Mouse (Mus musculus): ENCODE data around the gene Tex33. TPM values are rescaled to one million over a fixed set of nuclear protein-coding genes. Genes with fewer than 3 reads are reported as not detected.
A peak's percentile ranks its signal among the peaks of the same experiment; 100 is the strongest.
"Not testable (repeated sequence)": the region's sequence is repeated elsewhere in the genome, so short reads cannot be mapped to it uniquely, and the experiment has no call there.

Tex33 gene
- total RNA-seq, 2 experiments from 2014 or later = not detected

- DNase-seq = no peak
Observed at GRCm38 (mm10) chr15:78374204-78374603, 21.5 kb downstream of the Tex33 start.

DNA sequence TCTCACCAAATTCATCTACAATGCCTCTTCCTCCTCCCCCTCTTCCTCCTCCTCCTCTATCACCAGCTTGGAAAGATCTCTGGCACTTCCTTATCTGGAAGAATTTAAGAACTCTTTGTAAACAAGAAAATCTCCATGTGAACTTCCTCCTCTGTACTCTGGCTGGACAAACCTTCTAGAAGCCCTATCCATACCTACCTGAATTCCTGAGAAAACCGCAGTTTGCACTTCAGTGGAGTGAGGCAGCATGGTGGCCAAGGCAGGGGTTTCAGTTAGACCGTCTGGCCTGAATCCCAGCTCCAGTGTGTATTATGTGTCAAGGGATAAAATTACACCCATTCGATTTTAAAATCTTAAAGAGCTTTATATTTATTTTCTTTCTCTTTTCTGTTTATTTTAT lies 22.9 kb downstream of the Tex33 start:
- no peak for DNase-seq

DNA sequence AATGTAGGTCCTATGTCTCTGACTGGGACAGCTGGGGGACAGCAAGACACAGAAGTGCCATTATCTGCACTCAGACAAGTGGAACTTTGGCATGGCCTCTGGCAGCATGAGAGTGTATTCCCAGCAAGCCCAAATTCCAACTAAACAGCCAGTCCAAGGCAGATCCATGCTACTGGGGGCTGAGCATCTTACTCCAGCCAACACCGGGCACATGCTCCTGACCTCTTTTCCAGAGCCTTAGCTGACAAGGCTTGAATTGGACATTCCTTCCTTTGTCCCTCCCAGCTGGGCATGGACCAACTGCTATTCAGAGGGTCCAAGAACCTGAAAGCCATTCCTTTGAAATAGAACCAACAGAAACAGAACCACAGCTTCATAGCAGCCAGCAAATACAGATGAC lies 26.1 kb downstream of the Tex33 start:
- no peak for DNase-seq

DNA sequence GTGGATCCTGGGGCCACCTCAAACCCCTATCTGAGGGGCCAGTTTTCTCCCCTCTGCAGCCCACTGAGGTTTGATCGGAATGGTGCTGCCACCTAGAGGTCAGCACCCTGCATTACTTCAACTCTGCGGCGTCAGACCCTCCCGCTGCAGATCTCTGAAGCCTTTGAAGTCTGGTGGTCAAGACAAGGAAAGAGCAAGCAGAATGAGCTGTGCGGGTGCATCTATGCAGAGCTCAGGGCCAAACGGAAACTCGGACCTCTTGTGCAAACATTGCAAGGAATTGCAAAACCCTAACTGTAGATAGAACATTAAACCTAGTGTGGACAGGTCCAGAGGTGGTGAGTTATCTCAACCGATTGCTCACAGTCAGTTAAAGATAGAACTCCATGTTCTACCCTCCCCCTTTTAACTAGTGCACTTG lies 26.8 kb downstream of the Tex33 start:
- peak; percentile 54 for DNase-seq

GRCm38 (mm10) chr15:78367811-78368210 lies 27.9 kb downstream of the Tex33 start:
- DNase-seq = no peak

DNA sequence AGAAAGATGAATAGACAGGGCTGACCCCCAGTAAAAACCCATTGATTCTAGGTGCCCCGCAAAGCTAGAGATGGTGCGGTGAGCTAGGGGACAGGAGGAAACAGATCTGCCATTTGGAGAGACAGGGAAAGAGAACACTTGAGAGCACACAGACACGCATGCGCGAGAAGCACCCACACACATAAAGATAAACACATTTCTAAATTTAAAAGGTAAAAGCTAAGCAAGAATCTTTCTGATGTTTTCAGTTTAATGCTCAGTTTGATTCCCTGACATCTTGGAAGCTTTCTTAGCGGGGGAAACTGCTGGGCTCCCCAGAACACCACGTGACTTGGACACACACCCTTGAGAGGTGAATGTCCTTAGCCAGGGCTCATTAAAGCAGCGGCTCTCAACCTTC lies 28.8 kb downstream of the Tex33 start:
- no peak for DNase-seq

GRCm38 (mm10) chr15:78365916-78366315 lies 29.8 kb downstream of the Tex33 start:
- no peak for DNase-seq

DNA sequence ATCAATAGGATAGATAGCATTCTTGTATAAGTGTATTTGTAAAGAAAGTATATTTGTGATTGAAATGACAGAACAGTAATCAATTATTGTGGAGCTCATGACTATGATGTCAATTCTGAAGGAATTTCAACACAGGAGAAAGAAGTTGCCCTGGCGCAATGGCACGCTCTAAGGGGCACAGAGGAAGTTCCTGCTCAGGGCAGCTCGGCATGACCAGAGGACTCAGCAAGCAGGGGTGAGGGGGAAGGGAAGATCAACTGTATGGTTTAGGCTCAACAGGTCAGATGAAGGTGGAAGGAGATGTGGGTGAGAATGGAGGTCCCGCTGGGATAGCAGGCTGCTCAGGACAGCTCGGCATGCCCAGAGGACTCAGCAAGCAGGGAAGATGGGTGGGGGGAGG lies 40.2 kb downstream of the Tex33 start:
- DNase-seq = no peak

GRCm38 (mm10) chr15:78354958-78355357 lies 40.8 kb downstream of the Tex33 start:
- peak; percentile 48 for DNase-seq

DNA sequence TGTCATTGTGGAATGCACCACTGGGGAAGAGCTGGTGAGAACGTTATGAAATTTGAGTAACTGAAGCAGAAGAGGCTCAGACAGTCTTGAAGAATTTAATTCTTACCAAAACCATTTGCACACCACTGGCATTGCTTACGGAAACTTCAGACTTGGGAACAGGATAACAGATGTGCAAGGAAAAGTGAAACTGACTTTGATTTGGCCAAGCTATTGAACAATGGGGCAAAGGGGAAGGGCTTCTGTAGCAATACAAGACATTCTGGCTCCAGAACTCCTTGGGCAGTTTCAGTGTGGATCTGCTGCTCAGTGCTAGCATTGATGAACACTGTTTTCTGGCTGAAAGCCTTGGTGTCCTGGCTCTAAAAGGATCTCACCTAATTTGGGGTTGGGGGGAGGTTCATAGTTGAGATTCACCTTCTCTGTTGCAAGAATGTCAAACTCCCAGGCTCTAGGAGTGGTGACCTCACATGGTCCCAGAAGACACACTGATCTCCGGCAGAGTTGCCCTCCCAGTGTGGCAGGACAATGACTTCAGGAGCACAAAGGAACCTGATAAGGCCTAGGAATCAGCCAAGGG lies 44.0 kb downstream of the Tex33 start:
- DNase-seq = no peak

DNA sequence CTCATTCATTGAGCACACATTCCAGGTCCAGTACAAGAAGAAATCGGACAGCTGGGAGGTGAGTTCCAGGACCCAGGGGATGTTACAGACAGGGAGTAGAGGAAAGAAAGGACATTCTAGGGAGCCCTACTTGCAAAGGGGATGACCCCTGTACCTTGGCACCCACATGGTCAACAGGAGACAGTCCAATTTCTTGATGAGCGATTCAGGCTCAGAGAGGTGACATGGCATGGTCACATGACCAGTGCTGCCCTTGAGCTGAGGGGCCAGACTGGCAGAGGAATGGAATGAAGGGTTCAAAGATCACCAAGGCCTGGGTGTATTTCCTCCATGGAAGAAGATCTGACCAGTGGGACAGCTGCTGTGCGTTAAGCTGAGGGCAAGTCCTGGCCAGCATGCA lies 51.1 kb downstream of the Tex33 start:
- DNase-seq = no peak

GRCm38 (mm10) chr15:78343683-78344082 lies 52.0 kb downstream of the Tex33 start:
- no peak for DNase-seq

DNA sequence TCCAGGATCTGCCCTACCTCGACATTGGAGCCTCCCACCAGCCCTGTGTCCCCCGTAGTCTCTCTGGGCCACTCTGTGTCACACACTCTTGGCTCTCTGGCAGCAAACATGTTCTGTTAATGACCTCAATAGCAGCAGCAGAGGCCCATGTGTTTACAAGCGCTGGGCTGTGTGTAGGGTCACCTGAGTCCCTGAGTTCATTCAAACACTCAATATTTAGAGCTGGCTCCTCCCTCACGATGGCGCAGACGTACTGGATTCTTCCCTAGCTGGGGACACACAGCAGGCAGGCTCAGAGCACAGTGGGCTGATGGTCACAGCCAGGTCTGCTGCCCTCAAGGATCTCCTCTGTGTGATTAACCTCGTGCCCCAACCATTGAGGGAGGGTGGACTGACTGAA lies 54.8 kb downstream of the Tex33 start:
- DNase-seq = not testable (repeated sequence)

GRCm38 (mm10) chr15:78339627-78340423 lies 55.9 kb downstream of the Tex33 start:
- peak; percentile 64 for DNase-seq

DNA sequence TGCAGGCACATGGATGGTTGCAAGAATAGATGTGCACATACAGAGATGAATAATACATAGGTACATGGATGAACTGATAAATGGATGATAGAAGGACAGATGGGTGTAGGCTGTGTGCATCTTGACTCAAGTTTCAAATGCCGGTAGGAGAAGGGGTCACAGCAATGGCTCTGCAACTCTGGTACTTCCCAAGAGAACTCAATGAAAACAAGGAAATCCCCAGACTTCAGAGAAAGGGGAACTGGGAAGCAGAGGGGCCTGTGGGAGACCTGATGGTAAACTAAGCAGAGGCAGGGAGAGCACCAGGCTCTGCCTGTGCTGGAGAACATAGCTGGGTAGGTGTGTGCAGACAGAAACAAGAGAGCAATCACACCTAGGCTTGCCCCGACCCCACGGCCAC lies 61.3 kb downstream of the Tex33 start:
- DNase-seq = no peak

GRCm38 (mm10) chr15:78332981-78333380 lies 62.7 kb downstream of the Tex33 start:
- no peak for DNase-seq

DNA sequence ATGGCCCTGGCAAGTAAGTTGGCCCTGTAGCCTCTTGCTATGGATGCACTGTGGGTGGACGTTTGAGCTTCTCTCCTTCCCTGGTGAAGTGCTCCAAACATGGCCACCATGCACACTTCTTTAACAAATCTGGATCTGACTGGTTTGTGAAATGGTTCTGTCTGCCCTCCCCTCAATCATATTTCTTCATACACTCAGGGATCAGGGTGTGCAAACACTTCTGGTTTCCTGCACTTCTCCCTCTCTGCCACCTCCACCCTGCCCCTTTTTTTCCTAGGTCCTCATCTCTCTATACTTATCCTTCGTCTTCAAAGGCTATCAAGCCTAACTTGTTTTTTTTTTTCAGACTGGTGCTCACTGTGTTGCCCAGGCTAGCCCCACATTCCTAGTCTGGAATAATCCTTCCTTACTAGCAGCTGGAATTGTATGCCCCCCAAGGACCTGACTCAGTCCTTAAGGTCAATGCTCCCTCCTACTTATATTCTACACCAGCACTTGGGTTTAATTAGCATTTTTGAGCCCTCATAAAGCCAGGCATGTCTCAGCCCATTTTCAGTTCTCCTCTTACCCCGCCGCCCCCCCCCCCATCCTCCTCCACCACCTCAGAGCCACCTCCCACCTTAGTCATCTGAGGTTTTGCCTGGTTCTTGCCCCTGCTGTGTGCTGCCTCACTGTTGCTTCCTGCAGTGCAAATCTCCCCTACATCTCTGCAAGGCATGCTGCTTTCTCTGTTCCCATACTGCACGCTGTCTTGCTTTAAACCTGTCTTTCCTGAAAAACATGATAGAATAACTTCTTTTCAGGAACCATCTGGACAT lies 64.0 kb downstream of the Tex33 start:
- DNase-seq = no peak

- DNase-seq = no peak
Observed at GRCm38 (mm10) chr15:78330706-78331105, 65.0 kb downstream of the Tex33 start.

DNA sequence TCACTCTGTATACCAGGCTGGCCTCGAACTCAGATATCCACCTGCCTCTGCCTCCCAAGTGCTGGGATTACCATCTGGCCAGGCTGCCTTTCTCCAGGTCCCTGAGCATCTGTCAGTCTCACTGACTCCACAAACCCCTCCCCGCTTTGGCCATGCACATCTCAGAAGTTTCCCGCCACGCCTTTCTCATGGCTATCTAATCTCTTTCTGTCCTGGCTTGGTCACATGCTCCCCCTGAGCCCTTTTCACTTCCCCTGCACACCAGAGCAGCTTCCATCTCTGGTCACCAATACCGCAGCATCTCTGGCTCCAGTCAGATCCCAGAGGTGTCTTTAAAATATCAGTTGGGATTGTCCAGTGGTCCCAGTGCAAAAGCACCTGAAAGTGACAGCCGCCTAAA lies 65.7 kb downstream of the Tex33 start:
- DNase-seq = not testable (repeated sequence)

DNA sequence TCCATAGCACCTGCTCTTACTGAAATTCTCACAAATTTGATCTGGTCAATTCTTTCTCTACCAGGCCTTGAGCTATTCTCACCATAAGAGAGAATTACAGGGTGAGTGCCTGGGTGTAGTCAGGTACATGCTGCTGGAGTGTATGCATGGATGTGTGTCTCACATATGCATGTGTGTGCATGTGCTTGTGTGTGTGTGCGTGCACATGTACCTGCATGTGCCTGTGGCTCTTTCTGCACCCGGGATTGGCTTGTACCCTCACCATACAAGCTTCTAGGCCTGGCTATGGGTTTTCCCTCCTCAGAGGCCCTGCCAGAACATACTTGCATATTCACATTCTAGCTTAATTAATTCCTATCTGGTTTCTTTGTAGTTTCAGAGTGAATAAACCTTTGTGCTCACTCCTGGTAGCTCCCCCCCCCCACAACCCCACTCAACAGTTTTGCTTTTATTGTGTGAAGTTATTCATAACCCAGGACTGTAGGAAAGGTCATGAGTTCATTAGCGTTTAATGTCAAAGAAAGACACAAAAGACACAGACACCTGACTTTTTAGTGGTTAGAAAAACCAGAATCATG lies 67.1 kb downstream of the Tex33 start:
- DNase-seq = no peak
